Mouse (Mus musculus) heart, postnatal 4 days (tissue): ENCODE results near the gene Atg10. TPM values are rescaled to one million over a fixed set of nuclear protein-coding genes. Genes with fewer than 3 reads are reported as not detected.
"Not testable (repeated sequence)": the region's sequence is repeated elsewhere in the genome, so short reads cannot be mapped to it uniquely, and the experiment has no call there.

Source experiments
- DNase-seq: peaks from one replicate; pipeline ENCODE4 v3.0.0; 2021
- total RNA-seq, 2 experiments: library from RNA; stranded (reverse); gene quantifications; 2 replicates each; pipeline ENCODE4 v1.2.3; 2021

The Atg10 gene
- 10 to 100 TPM; 22.1 to 25.6 TPM for total RNA-seq

- peak; percentile 92 for DNase-seq
Observed at GRCm38 (mm10) chr13:91223587-91224437, at the start of gene Atg10. TSS of gene Atg10 (minus strand) at chr13:91223968.

GRCm38 (mm10) chr13:91252406-91252805 is 28.6 kb upstream of the Atg10 start:
- DNase-seq, result no peak

GRCm38 (mm10) chr13:91251636-91252035 is 27.9 kb upstream of the Atg10 start:
- no peak for DNase-seq

GRCm38 (mm10) chr13:91250050-91250449 is 26.3 kb upstream of the Atg10 start:
- not testable (repeated sequence) for DNase-seq

- DNase-seq, result no peak
Observed at GRCm38 (mm10) chr13:91246472-91246871, 22.7 kb upstream of the Atg10 start.

GRCm38 (mm10) chr13:91237976-91238375 is 14.2 kb upstream of the Atg10 start:
- DNase-seq, result no peak

GRCm38 (mm10) chr13:91236884-91237283 is 13.1 kb upstream of the Atg10 start:
- no peak for DNase-seq

GRCm38 (mm10) chr13:91224438-91224814 is 658 bp upstream of the Atg10 start:
- DNase-seq, result no peak

GRCm38 (mm10) chr13:91223063-91223462 is 705 bp downstream of the Atg10 start:
- DNase-seq, result no peak

GRCm38 (mm10) chr13:91221696-91222095 is 2.1 kb downstream of the Atg10 start:
- DNase-seq, result no peak

- DNase-seq, result no peak
Observed at GRCm38 (mm10) chr13:91217691-91218090, 6.1 kb downstream of the Atg10 start.

GRCm38 (mm10) chr13:91216656-91217205 is 7.0 kb downstream of the Atg10 start:
- no peak for DNase-seq

GRCm38 (mm10) chr13:91212958-91213357 is 10.8 kb downstream of the Atg10 start:
- no peak for DNase-seq

GRCm38 (mm10) chr13:91206237-91206636 is 17.5 kb downstream of the Atg10 start:
- DNase-seq, result peak; percentile 21

- no peak for DNase-seq
Observed at GRCm38 (mm10) chr13:91202564-91202963, 21.2 kb downstream of the Atg10 start.

- DNase-seq, result no peak
Observed at GRCm38 (mm10) chr13:91187378-91188234, 36.2 kb downstream of the Atg10 start.

- no peak for DNase-seq
Observed at GRCm38 (mm10) chr13:91185248-91185867, 38.4 kb downstream of the Atg10 start.

GRCm38 (mm10) chr13:91184226-91184625 is 39.5 kb downstream of the Atg10 start:
- DNase-seq, result no peak

- no peak for DNase-seq
Observed at GRCm38 (mm10) chr13:91180364-91180763, 43.4 kb downstream of the Atg10 start.

GRCm38 (mm10) chr13:91179174-91179899 is 44.4 kb downstream of the Atg10 start:
- DNase-seq, result no peak

- no peak for DNase-seq
Observed at GRCm38 (mm10) chr13:91178428-91179160, 45.2 kb downstream of the Atg10 start.
